Mouse (Mus musculus) megakaryocyte-erythroid progenitor cell, adult 5-6 weeks (primary cell): ENCODE results near the gene Elovl6. TPM values are rescaled to one million over a fixed set of nuclear protein-coding genes. Genes with fewer than 3 reads are reported as not detected.

Source experiments
- ATAC-seq: replicated peaks from 2 replicates; pipeline ENCODE4 v1.8.0; 2016; ENCODE audit warnings: mild to moderate bottlenecking, inconsistent platforms; ENCODE audit not compliant: severe bottlenecking, poor library complexity, low FRiP score, low TSS enrichment
- total RNA-seq, 2 experiments: library from RNA; stranded (forward) in 1 of 2; stranded (reverse) in 1 of 2; fragments of 200-1000, 215-1000 nt in 1 of 2; fragments of >200 nt in 1 of 2; fragmentation: Nextera tagmentation in 1 of 2; gene quantifications; 2 replicates each; pipeline ENCODE4 v1.2.3; 2014 to 2017

Elovl6 gene
- total RNA-seq, 2 experiments from 2014 or later, result 15.8 to 19.4 TPM

- no peak for ATAC-seq
Observed at GRCm38 (mm10) chr3:129561853-129562252, 29.7 kb downstream of the Elovl6 start.

- ATAC-seq, result no peak
Observed at GRCm38 (mm10) chr3:129562411-129562810, 30.3 kb downstream of the Elovl6 start.

GRCm38 (mm10) chr3:129563807-129564206 is 31.7 kb downstream of the Elovl6 start:
- ATAC-seq, result no peak

GRCm38 (mm10) chr3:129564852-129565251 is 32.7 kb downstream of the Elovl6 start:
- no peak for ATAC-seq

GRCm38 (mm10) chr3:129565458-129565857 is 33.3 kb downstream of the Elovl6 start:
- peak; percentile 78 for ATAC-seq

GRCm38 (mm10) chr3:129566013-129566412 is 33.9 kb downstream of the Elovl6 start:
- ATAC-seq, result peak; percentile 45

- no peak for ATAC-seq
Observed at GRCm38 (mm10) chr3:129566876-129567275, 34.7 kb downstream of the Elovl6 start.

- ATAC-seq, result no peak
Observed at GRCm38 (mm10) chr3:129568506-129568905, 36.4 kb downstream of the Elovl6 start.

GRCm38 (mm10) chr3:129570989-129571388 is 38.8 kb downstream of the Elovl6 start:
- ATAC-seq, result no peak

GRCm38 (mm10) chr3:129571642-129572041 is 39.5 kb downstream of the Elovl6 start:
- no peak for ATAC-seq

- ATAC-seq, result no peak
Observed at GRCm38 (mm10) chr3:129572959-129573358, 40.8 kb downstream of the Elovl6 start.

GRCm38 (mm10) chr3:129573609-129574008 is 41.5 kb downstream of the Elovl6 start:
- ATAC-seq, result no peak

GRCm38 (mm10) chr3:129575086-129575485 is 42.9 kb downstream of the Elovl6 start:
- ATAC-seq, result no peak

GRCm38 (mm10) chr3:129576522-129576921 is 44.4 kb downstream of the Elovl6 start:
- ATAC-seq, result no peak

- ATAC-seq, result no peak
Observed at GRCm38 (mm10) chr3:129578741-129579475, 46.8 kb downstream of the Elovl6 start.

- ATAC-seq, result no peak
Observed at GRCm38 (mm10) chr3:129581024-129581423, 48.9 kb downstream of the Elovl6 start.

- no peak for ATAC-seq
Observed at GRCm38 (mm10) chr3:129582449-129582848, 50.3 kb downstream of the Elovl6 start.

- ATAC-seq, result no peak
Observed at GRCm38 (mm10) chr3:129583290-129583689, 51.1 kb downstream of the Elovl6 start.

GRCm38 (mm10) chr3:129587916-129588315 is 55.8 kb downstream of the Elovl6 start:
- ATAC-seq, result no peak

GRCm38 (mm10) chr3:129588753-129589152 is 56.6 kb downstream of the Elovl6 start:
- ATAC-seq, result no peak

GRCm38 (mm10) chr3:129589705-129590104 is 57.5 kb downstream of the Elovl6 start:
- ATAC-seq, result no peak
